Mouse (Mus musculus) cerebellum, adult 2 months (tissue): Measurements from ENCODE around the gene Tppp3.

Experiments
- CTCF ChIP-seq: fragments of 200-500 bp; IDR thresholded peaks from 2 replicates; pipeline ENCODE4 v1.5.1; 2011; ENCODE audit warnings: low read depth, mild to moderate bottlenecking, control low read depth, low read length, moderate library complexity, borderline replicate concordance; ENCODE audit not compliant: insufficient read depth
- POLR2A ChIP-seq: fragments of 200-500 bp; IDR thresholded peaks from 2 replicates; pipeline ENCODE4 v1.6.1; 2011; ENCODE audit warnings: low read length, control low read depth, borderline replicate concordance; ENCODE audit not compliant: insufficient read depth

DNA sequence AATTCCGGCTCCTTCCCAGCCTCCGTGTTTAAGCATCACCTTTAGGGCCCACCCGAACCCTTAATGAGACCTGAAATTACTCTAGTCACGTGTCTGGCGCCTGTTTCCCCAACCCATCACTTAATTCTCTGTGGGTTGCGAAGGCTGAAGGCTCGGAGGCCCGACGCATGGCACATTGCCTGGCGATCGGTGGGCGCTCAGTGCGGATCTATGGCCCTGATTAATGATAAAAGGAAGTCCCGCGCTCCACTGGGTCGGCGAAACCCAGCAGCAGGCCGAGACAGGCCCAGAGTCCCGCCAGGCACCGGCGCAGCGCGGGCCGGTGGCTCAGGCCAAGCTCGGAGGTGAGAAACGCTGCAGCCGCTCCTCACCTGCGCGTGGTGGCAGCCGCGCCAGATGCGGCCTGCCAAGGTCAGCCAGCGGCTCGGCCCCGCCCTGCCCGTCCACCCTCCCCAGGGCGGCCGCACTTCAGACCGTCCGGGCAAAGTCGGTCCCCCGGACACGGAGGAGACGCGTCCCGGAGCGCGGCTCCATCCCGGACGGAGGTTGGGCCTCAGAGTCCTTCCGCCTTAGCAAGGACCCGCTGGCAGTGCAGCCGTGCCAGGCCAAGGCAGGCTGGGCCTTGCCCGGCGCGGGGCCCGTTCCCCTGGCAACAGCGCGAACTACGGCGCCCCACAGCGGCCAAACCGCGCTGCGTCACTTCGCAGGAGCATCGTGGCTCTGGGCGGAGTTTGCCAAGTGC lies 25.3 kb upstream of the Tppp3 start, which contains the start of gene Zdhhc1:
- peak; percentile 46; the same call in 1 of the 2 replicates for TF ChIP-seq POLR2A
- peak; percentile 49; the same call in 1 of the 2 replicates for TF ChIP-seq CTCF
